Mouse (Mus musculus) liver, postnatal 0 days (tissue): ENCODE results near the gene Strn.

Experiments
- CTCF ChIP-seq: sonication (generic); IDR thresholded peaks from 2 replicates; pipeline ENCODE4 v1.5.1; 2016; ENCODE audit warnings: antibody characterized with exemption, low read depth
- EP300 ChIP-seq: IDR thresholded peaks from 2 replicates; pipeline ENCODE4 v1.6.1; 2016; ENCODE audit warnings: antibody characterized with exemption, low read depth, mild to moderate bottlenecking

DNA sequence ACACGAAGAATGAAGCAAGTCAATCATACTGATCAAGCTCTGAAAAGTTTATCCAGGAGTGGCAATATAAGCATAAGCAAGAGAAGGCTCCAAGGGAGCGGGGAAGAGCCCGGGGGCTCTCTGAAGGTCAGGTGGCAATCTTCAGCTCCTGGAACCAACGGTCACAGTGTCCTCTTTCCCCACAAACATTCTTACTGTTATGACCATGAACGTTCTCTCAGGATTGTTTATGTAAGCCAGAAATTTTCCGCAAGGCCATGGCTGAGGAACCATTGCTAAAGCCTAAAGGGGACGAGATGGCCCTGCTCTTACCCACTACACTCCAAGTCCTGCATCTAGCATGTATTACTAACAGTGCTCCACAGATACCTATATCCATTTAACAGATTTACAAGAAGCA is 15.3 kb downstream of the Strn start:
- no peak for TF ChIP-seq EP300
- no peak for TF ChIP-seq CTCF
